Mouse (Mus musculus) midbrain, embryonic 13.5 days (tissue): ENCODE measurements around the gene Lyz1. TPM values are rescaled to one million over a fixed set of nuclear protein-coding genes. Genes with fewer than 3 reads are reported as not detected.
"Not testable (repeated sequence)": the region's sequence is repeated elsewhere in the genome, so short reads cannot be mapped to it uniquely, and the experiment has no call there.

Experiments
- ATAC-seq: fragments of 200-750 bp; cut with Nextera tagmentation; 2 replicates; pipeline ENCODE4 v1.8.0; 2017; ENCODE audit warnings: mild to moderate bottlenecking, moderate TSS enrichment, moderate library complexity
- H3K27ac ChIP-seq: fragments of 300-500 bp; sonication (generic); 2 replicates; pipeline ENCODE4 v1.5.1; 2015; ENCODE audit warnings: inconsistent platforms, mild to moderate bottlenecking, moderate library complexity
- H3K27me3 ChIP-seq: fragments of 300-500 bp; sonication (generic); 2 replicates; pipeline ENCODE4 v1.6.1; 2015; ENCODE audit warnings: mild to moderate bottlenecking, inconsistent platforms
- H3K36me3 ChIP-seq: fragments of 300-500 bp; sonication (generic); 2 replicates; pipeline ENCODE4 v1.6.1; 2015; ENCODE audit warnings: mild to moderate bottlenecking, inconsistent platforms
- H3K4me1 ChIP-seq: fragments of 300-500 bp; sonication (generic); replicated peaks from 2 replicates; pipeline ENCODE4 v1.6.1; 2015; ENCODE audit warnings: inconsistent platforms
- H3K4me2 ChIP-seq: fragments of 300-500 bp; sonication (generic); replicated peaks from 2 replicates; pipeline ENCODE4 v1.6.1; 2015; ENCODE audit warnings: moderate library complexity, mild to moderate bottlenecking, inconsistent platforms
- H3K4me3 ChIP-seq: fragments of 300-500 bp; sonication (generic); replicated peaks from 2 replicates; pipeline ENCODE4 v1.5.1; 2015; ENCODE audit warnings: mild to moderate bottlenecking, inconsistent platforms
- H3K9ac ChIP-seq: fragments of 300-500 bp; sonication (generic); replicated peaks from 2 replicates; pipeline ENCODE4 v1.6.1; 2015; ENCODE audit warnings: mild to moderate bottlenecking, inconsistent platforms
- H3K9me3 ChIP-seq: fragments of 300-500 bp; sonication (generic); 2 replicates; pipeline ENCODE4 v1.6.1; 2016; ENCODE audit warnings: mild to moderate bottlenecking, inconsistent platforms
- WGBS: fragments of 180-500 bp; shearing (Covaris S2); methylation state at CpG from one replicate; pipeline ENCODE4 v1.1.7; 2015; 5-methylcytosine and 5-hydroxymethylcytosine counted together
- polyA plus RNA-seq: library from polyadenylated mRNA; unstranded; fragments of >200 nt; fragmentation: Nextera tagmentation; extraction: Ambion mirVana; gene quantifications from 2 replicates; pipeline ENCODE4 v1.2.1, GENCODE M21; 2015

The Lyz1 gene
- polyA plus RNA-seq, 1 experiment from 2014 or later = not detected

- H3K4me1 ChIP-seq, H3K36me3 ChIP-seq, H3K4me3 ChIP-seq, H3K9ac ChIP-seq, H3K4me2 ChIP-seq, H3K27ac ChIP-seq, H3K9me3 ChIP-seq, ATAC-seq, H3K27me3 ChIP-seq: not testable (repeated sequence)
- 93% methylated on average over 3 of the region's 7 CpGs for WGBS
Observed at GRCm38 (mm10) chr10:117274645-117275044, 18.0 kb downstream of the Lyz1 start.

- Histone ChIP-seq H3K36me3 (no peaks in the 10 kb centered on the region), H3K27ac (no peak overlapping the region), H3K4me1 (no peaks in the 10 kb centered on the region), H3K9ac (no peak overlapping the region), H3K4me2 (no peak overlapping the region), H3K4me3 (no peak overlapping the region), H3K9me3 (no peaks in the 10 kb centered on the region), H3K27me3 (no peaks in the 10 kb centered on the region)
- no peak for ATAC-seq
Observed at GRCm38 (mm10) chr10:117272023-117272422, 20.6 kb downstream of the Lyz1 start.

GRCm38 (mm10) chr10:117259870-117260269, 32.8 kb downstream of the Lyz1 start:
- Histone ChIP-seq H3K27me3 (no peaks in the 10 kb centered on the region), H3K9me3 (no peaks in the 10 kb centered on the region), H3K9ac (no peak overlapping the region), H3K27ac (peak overlapping the region; percentile 53; the same call in 1 of the 2 replicates), H3K4me2 (no peak overlapping the region), H3K4me1 (peaks cover 3% of the 10 kb centered on the region; the same call in 1 of the 2 replicates), H3K36me3 (no peaks in the 10 kb centered on the region), H3K4me3 (no peak overlapping the region)
- ATAC-seq = peak; percentile 68

DNA sequence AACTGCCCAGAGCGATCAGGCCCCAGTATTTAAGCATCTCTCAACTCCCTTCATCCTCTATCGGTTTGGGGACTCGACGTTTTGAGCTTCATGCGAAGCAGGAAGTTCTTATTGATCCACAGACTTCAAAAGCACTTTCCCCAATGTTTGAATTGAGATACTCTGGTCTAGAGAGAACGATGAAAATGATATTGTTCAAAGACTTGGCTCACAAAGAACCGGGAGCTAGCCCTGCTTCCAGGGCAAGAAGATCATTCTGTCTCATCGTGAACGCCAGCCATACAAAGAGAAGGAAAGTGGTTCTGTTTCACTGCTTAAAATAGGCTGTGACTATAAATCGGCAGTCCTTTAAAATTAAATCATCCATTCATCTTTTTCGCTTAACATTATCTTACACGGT, 54.1 kb downstream of the Lyz1 start, which contains the start of gene 9530003J23Rik:
Gene 9530003J23Rik, minus strand, starts transcription at position 101 of the 400 bp plus-strand sequence.
- Histone ChIP-seq H3K27me3 (no peaks in the 10 kb centered on the region), H3K4me3 (no peak within 1 kb of the TSS), H3K27ac (no peak within 1 kb of the TSS), H3K4me1 (no peaks in the 10 kb centered on the region), H3K9me3 (no peaks in the 10 kb centered on the region), H3K36me3 (no peaks in the 10 kb centered on the region), H3K9ac (no peak within 1 kb of the TSS), H3K4me2 (no peak within 1 kb of the TSS)
- ATAC-seq = no peak
- 90% methylated on average over 12 of the region's 12 CpGs for WGBS

Other genes starting within 250 kb of the Lyz1 start
- gene Lrrc10, start 247.5 kb downstream of the Lyz1 start, polyA plus RNA-seq = not detected in 2 replicates
- 280 and 281 TPM in 2 replicates for gene Cct2, start 229.1 kb downstream of the Lyz1 start, polyA plus RNA-seq
- gene Frs2, start 144.3 kb downstream of the Lyz1 start, polyA plus RNA-seq = 19.0 and 22.2 TPM in 2 replicates
- 141 and 160 TPM in 2 replicates for gene Yeats4, start 68.4 kb downstream of the Lyz1 start, polyA plus RNA-seq
- gene 9530003J23Rik, start 54.2 kb downstream of the Lyz1 start, polyA plus RNA-seq = not detected in 2 replicates
- gene Lyz2, start 10.5 kb downstream of the Lyz1 start, polyA plus RNA-seq = 14.7 and 19.0 TPM in 2 replicates
- gene Cpsf6, start 87.1 kb upstream of the Lyz1 start, polyA plus RNA-seq = 203 and 210 TPM in 2 replicates